ENCODE assay signal across 8 mouse cellular contexts in the genomic region with DNA sequence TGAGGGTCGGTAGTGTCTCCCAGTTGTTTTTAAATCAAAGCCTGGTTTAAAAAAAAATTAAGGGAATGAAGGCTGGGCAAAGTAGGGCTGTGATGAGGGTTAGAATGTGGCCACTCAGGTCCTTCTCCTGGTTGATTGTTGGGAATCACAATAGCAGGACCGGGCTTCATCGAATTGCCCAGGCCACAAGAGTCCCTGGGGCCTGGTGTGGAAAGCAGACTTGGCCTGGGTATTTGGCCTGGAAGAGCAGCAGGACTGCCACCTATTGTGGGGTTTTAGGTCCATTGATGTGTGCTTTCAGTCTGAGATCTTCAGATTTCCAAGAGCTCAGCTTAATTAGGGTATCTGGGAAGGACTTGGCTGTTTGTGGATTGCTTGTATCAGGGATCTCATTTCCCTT. TPM values are rescaled to one million over a fixed set of nuclear protein-coding genes. Genes with fewer than 3 reads are reported as not detected.
DNase-seq lines count a peak whose midpoint lies in the region; ATAC-seq and TF ChIP-seq lines count a peak whose summit lies in the region.

No protein-coding gene starts in this region.

- peak overlapping the region; percentile 76 for H3K4me3 ChIP-seq in kidney, adult 2 months (ENCODE audit: insufficient read depth, low read depth, low read length)
- H3K4me3 ChIP-seq in hindbrain, embryonic 13.5 days = peak overlapping the region; percentile 76
- peak overlapping the region; percentile 49 for H3K4me3 ChIP-seq in midbrain, embryonic 16.5 days (ENCODE audit: low read depth, low read length)

- H3K36me3 ChIP-seq in kidney, adult 2 months (ENCODE audit: control insufficient read depth, insufficient read depth, low read length) = peaks cover 11% of the 10 kb centered on the region
- peaks cover 26% of the 10 kb centered on the region for H3K36me3 ChIP-seq in hindbrain, embryonic 13.5 days
- peaks cover 13% of the 10 kb centered on the region for H3K36me3 ChIP-seq in midbrain, embryonic 16.5 days (ENCODE audit: control insufficient read depth, insufficient read depth, low read length)

- DNase-seq in kidney, adult 2 months = no peak
- no peak for DNase-seq in kidney, postnatal 14 days
- peak; percentile 53 for DNase-seq in brain, adult 2 months (ENCODE audit: low read depth, low spot score)
- no peak for DNase-seq in ovary, postnatal 10 days (ENCODE audit: low spot score)
- no peak for DNase-seq in lung, postnatal 10 days
- DNase-seq in right cerebral cortex, postnatal 36 days (ENCODE audit: low spot score in 2 of 2) = no peak

- TF ChIP-seq CTCF in kidney, adult 2 months (conservative IDR thresholded peaks at IDR 0.05; ENCODE audit: insufficient read depth, insufficient read length, low read depth, low read length) = no peak

- peaks cover 29% of the 10 kb centered on the region for H3K4me1 ChIP-seq in kidney, adult 2 months (ENCODE audit: control insufficient read depth, insufficient read depth, low read length)
- peaks cover 42% of the 10 kb centered on the region for H3K4me1 ChIP-seq in hindbrain, embryonic 13.5 days (replicated peaks)
- peaks cover 27% of the 10 kb centered on the region for H3K4me1 ChIP-seq in midbrain, embryonic 16.5 days (ENCODE audit: control insufficient read depth, insufficient read depth, low read length)

- H3K9me3 ChIP-seq in hindbrain, embryonic 13.5 days = no peaks in the 10 kb centered on the region
- H3K9me3 ChIP-seq in midbrain, embryonic 16.5 days (replicated peaks; ENCODE audit: control insufficient read depth, low read length, poor library complexity, severe bottlenecking) = no peaks in the 10 kb centered on the region

- 20% methylated on average over 3 of the region's 3 CpGs for WGBS in kidney, adult 2 months
- 25% methylated on average over 3 of the region's 3 CpGs for WGBS in hindbrain, embryonic 13.5 days
- 36% methylated on average over 3 of the region's 3 CpGs for WGBS in midbrain, embryonic 16.5 days

- peak overlapping the region; percentile 82 for H3K4me2 ChIP-seq in hindbrain, embryonic 13.5 days
- H3K4me2 ChIP-seq in midbrain, embryonic 16.5 days (ENCODE audit: low read length) = peak overlapping the region; percentile 79

- H3K27me3 ChIP-seq in kidney, adult 2 months (replicated peaks; ENCODE audit: control insufficient read depth, insufficient read depth, low read length) = no peaks in the 10 kb centered on the region
- H3K27me3 ChIP-seq in hindbrain, embryonic 13.5 days = no peaks in the 10 kb centered on the region
- no peaks in the 10 kb centered on the region for H3K27me3 ChIP-seq in midbrain, embryonic 16.5 days (ENCODE audit: control insufficient read depth, insufficient read depth, low read depth, low read length)

- peak overlapping the region; percentile 96 for H3K27ac ChIP-seq in kidney, adult 2 months (ENCODE audit: insufficient read depth, low read depth, low read length)
- 0 out of 2 replicates have a peak overlapping the region, but pooled peaks have one; percentile 86 for H3K27ac ChIP-seq in hindbrain, embryonic 13.5 days
- H3K27ac ChIP-seq in midbrain, embryonic 16.5 days (ENCODE audit: low read length) = no peak overlapping the region

- ATAC-seq in hindbrain, embryonic 13.5 days (ENCODE audit: low FRiP score) = no peak
- ATAC-seq in midbrain, embryonic 16.5 days = no peak

- peak overlapping the region; percentile 91 for H3K9ac ChIP-seq in hindbrain, embryonic 13.5 days
- H3K9ac ChIP-seq in midbrain, embryonic 16.5 days (ENCODE audit: low read depth, low read length) = peak overlapping the region; percentile 65

- TF ChIP-seq POLR2A in kidney, adult 2 months (IDR thresholded peaks at IDR 0.05; ENCODE audit: low read depth, low read length) = no peak

RNA-seq across cellular contexts. Expression of gene Tef, which starts 10.1 kb away (rescaled TPM):
- polyA plus RNA-seq in kidney, adult 2 months (2012; rRNA removed) = 121 and 131 TPM in 2 replicates
- polyA plus RNA-seq in hindbrain, embryonic 13.5 days (2015; fragmentation: Nextera tagmentation; extraction: Ambion mirVana) = 22.3 and 22.4 TPM in 2 replicates
- 22.7 and 22.8 TPM in 2 replicates for polyA plus RNA-seq in midbrain, embryonic 16.5 days (2015; fragmentation: Nextera tagmentation; extraction: Ambion mirVana)

RNA-seq across cellular contexts. Expression of gene Tob2, which starts 46.3 kb away (rescaled TPM):
- polyA plus RNA-seq in kidney, adult 2 months (2012; rRNA removed) = 31.6 and 40.3 TPM in 2 replicates
- 15.6 and 15.7 TPM in 2 replicates for polyA plus RNA-seq in hindbrain, embryonic 13.5 days (2015; fragmentation: Nextera tagmentation; extraction: Ambion mirVana)
- polyA plus RNA-seq in midbrain, embryonic 16.5 days (2015; fragmentation: Nextera tagmentation; extraction: Ambion mirVana) = 15.6 and 17.1 TPM in 2 replicates

RNA-seq across cellular contexts. Expression of gene Phf5a, which starts 59.4 kb away (rescaled TPM):
- 33.5 and 47.4 TPM in 2 replicates for polyA plus RNA-seq in kidney, adult 2 months (2012; rRNA removed)
- 123 and 125 TPM in 2 replicates for polyA plus RNA-seq in hindbrain, embryonic 13.5 days (2015; fragmentation: Nextera tagmentation; extraction: Ambion mirVana)
- polyA plus RNA-seq in midbrain, embryonic 16.5 days (2015; fragmentation: Nextera tagmentation; extraction: Ambion mirVana) = 107 and 117 TPM in 2 replicates

RNA-seq across cellular contexts. Expression of gene Aco2, which starts 59.8 kb away (rescaled TPM):
- polyA plus RNA-seq in kidney, adult 2 months (2012; rRNA removed) = 890 and 915 TPM in 2 replicates
- 237 and 248 TPM in 2 replicates for polyA plus RNA-seq in hindbrain, embryonic 13.5 days (2015; fragmentation: Nextera tagmentation; extraction: Ambion mirVana)
- 252 and 272 TPM in 2 replicates for polyA plus RNA-seq in midbrain, embryonic 16.5 days (2015; fragmentation: Nextera tagmentation; extraction: Ambion mirVana)
